13 mouse cellular contexts compared by ENCODE assay signal in genomic region chr5:43542246-43542845, GRCm38 (mm10). TPM values are rescaled to one million over a fixed set of nuclear protein-coding genes. Genes with fewer than 3 reads are reported as not detected.
DNase-seq lines count a peak whose midpoint lies in the region; ATAC-seq lines count a peak whose summit lies in the region.
"Had no signal": no experiment of that assay in that cellular context is flagged by ENCODE, and none has a peak within 500 bp of the region (broad histone marks: within the 10 kb centered on the region; RNA-seq: fewer than 3 reads in every experiment).

No protein-coding gene starts in this region.

- no peaks in the 10 kb centered on the region for H3K36me3 ChIP-seq in kidney, embryonic 15.5 days
- no peaks in the 10 kb centered on the region for H3K36me3 ChIP-seq in hindbrain, embryonic 10.5 days
- H3K36me3 ChIP-seq: midbrain, embryonic 15.5 days had no signal

- H3K9ac ChIP-seq in kidney, embryonic 15.5 days, result no peak overlapping the region
- H3K9ac ChIP-seq: midbrain, embryonic 15.5 days had no signal

- WGBS in kidney, embryonic 15.5 days, result 33% methylated on average over 7 of the region's 7 CpGs
- WGBS in hindbrain, embryonic 10.5 days, result 77% methylated on average over 7 of the region's 7 CpGs

- intact Hi-C loops in left cerebral cortex, postnatal 25 days (cut with DNase I), result no loop called here

- no peak for ATAC-seq in kidney, embryonic 15.5 days (replicated peaks; ENCODE audit: low FRiP score)
- ATAC-seq: midbrain, embryonic 15.5 days had no signal

- no peak overlapping the region for H3K4me2 ChIP-seq in kidney, embryonic 15.5 days
- H3K4me2 ChIP-seq: midbrain, embryonic 15.5 days had no signal

- no peaks in the 10 kb centered on the region for H3K4me1 ChIP-seq in kidney, embryonic 15.5 days
- H3K4me1 ChIP-seq in hindbrain, embryonic 10.5 days (replicated peaks), result no peaks in the 10 kb centered on the region
- H3K4me1 ChIP-seq: midbrain, embryonic 15.5 days had no signal

- no peak overlapping the region for H3K27ac ChIP-seq in kidney, embryonic 15.5 days
- H3K27ac ChIP-seq in hindbrain, embryonic 10.5 days, result no peak overlapping the region
- H3K27ac ChIP-seq: midbrain, embryonic 15.5 days had no signal

- H3K27me3 ChIP-seq in kidney, embryonic 15.5 days, result no peaks in the 10 kb centered on the region
- H3K27me3 ChIP-seq in hindbrain, embryonic 10.5 days (ENCODE audit: insufficient read depth, poor library complexity, severe bottlenecking), result no peaks in the 10 kb centered on the region
- H3K27me3 ChIP-seq: midbrain, embryonic 15.5 days had no signal

- H3K4me3 ChIP-seq in kidney, embryonic 15.5 days (replicated peaks), result no peak overlapping the region
- H3K4me3 ChIP-seq in hindbrain, embryonic 10.5 days, result no peak overlapping the region
- H3K4me3 ChIP-seq: midbrain, embryonic 15.5 days had no signal

- no peaks in the 10 kb centered on the region; the same call in 1 of the 2 replicates for H3K9me3 ChIP-seq in kidney, embryonic 15.5 days (replicated peaks)
- peaks cover 4% of the 10 kb centered on the region; the same call in 1 of the 2 replicates for H3K9me3 ChIP-seq in hindbrain, embryonic 10.5 days
- H3K9me3 ChIP-seq: midbrain, embryonic 15.5 days had no signal

- peak; percentile 26 to 72 for DNase-seq in frontal cortex, adult 2 months (ENCODE audit: extremely low spot score in 1 of 2, low spot score in 1 of 2)
- peak; percentile 53 to 75 for DNase-seq in layer of hippocampus, adult 18-20 months (ENCODE audit: low spot score in 2 of 2)
- DNase-seq in left cerebral cortex, postnatal 25 days (ENCODE audit: low spot score in 2 of 2), result peak; percentile 47 to 79
- DNase-seq in right cerebral cortex, adult 18-20 months, result peak; percentile 36
- no peak for DNase-seq in neural tube, embryonic 10.5 days (ENCODE audit: extremely low spot score, low spot score)
- no peak for DNase-seq in hindbrain, embryonic 10.5 days (ENCODE audit: low spot score)
- DNase-seq in spleen, postnatal 36 days (ENCODE audit: low spot score in 2 of 2), result no peak
- DNase-seq: adrenal gland, postnatal 10 days; cerebellum, adult 11-12 months; gastrocnemius, postnatal 36 days; heart, postnatal 14 days had no signal

RNA-seq across cellular contexts. Expression of gene C1qtnf7, which starts 27.0 kb away (rescaled TPM):
- 0.95 and 1.5 TPM in 2 replicates for polyA plus RNA-seq in frontal cortex, adult 2 months (2012; rRNA removed)
- 1 to 10 TPM in 1 of 2 experiments, under 1 TPM in 1; 0.36 to 1.6 TPM for total RNA-seq in layer of hippocampus, adult 18-20 months (2021)
- 1 to 10 TPM; 1.3 to 1.5 TPM for total RNA-seq in left cerebral cortex, postnatal 25 days (2021)
- polyA plus RNA-seq in kidney, embryonic 15.5 days (2015; fragmentation: Nextera tagmentation; extraction: Ambion mirVana), result 3.5 and 5.0 TPM in 2 replicates
- 0.32 and 0.93 TPM in 2 replicates for polyA plus RNA-seq in hindbrain, embryonic 10.5 days (2016; fragmentation: Nextera tagmentation; extraction: Ambion mirVana)

Comparison
In these comparisons a context has a peak if more than half of its experiments do, and no peak if none do; other contexts are left out.
1. DNase-seq: peak in frontal cortex, adult 2 months (2 of 2), layer of hippocampus, adult 18-20 months (2 of 2), left cerebral cortex, postnatal 25 days (2 of 2) and right cerebral cortex, adult 18-20 months (single experiment); none in neural tube, embryonic 10.5 days (single experiment), hindbrain, embryonic 10.5 days (single experiment) and spleen, postnatal 36 days (0 of 2).